Mouse (Mus musculus) layer of hippocampus, postnatal 25 days (tissue): Measurements from ENCODE around the gene Mpp6. TPM values are rescaled to one million over a fixed set of nuclear protein-coding genes. Genes with fewer than 3 reads are reported as not detected.

ENCODE experiments used
- DNase-seq, 2 experiments: peaks; one replicate each; pipeline ENCODE4 v3.0.0; 2022; ENCODE audit warnings: mixed read lengths in 2 of 2, low spot score in 1 of 2; ENCODE audit errors: extremely low spot score in 1 of 2
- total RNA-seq, 2 experiments: library from RNA; stranded (reverse); gene quantifications; 2 replicates each; pipeline ENCODE4 v1.2.3; 2021

Gene Mpp6
- total RNA-seq, result 100 to 1,000 TPM; 110 to 112 TPM

GRCm38 (mm10) chr6:50109757-50110378 is at the start of gene Mpp6:
Gene Mpp6 (plus strand): TSS chr6:50110241.
- peak; percentile 63 to 74 for DNase-seq

GRCm38 (mm10) chr6:50066172-50066571 is 43.9 kb upstream of the Mpp6 start:
- no peak for DNase-seq

- DNase-seq, result no peak
Observed at GRCm38 (mm10) chr6:50068490-50068889, 41.6 kb upstream of the Mpp6 start.

- DNase-seq, result no peak
Observed at GRCm38 (mm10) chr6:50075248-50075647, 34.8 kb upstream of the Mpp6 start.

DNA sequence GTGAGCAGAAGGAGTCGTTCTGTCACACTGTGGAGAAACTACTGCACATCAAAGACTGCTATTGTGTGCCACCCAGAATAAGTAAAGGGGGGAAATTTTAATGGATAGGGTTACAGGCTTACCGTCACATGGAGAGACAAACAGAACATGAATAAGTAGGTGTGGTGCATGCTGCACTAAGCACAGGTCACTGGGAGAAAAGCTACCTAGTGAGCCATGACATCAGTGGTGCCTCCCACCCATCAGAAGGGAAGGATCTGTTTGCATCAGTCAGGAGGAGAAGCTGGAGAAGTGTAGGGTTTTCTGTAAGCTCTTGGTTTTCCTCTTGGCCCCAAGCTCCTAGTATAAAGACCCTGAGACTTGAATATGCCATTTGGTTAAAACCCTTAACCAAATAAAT is 33.6 kb upstream of the Mpp6 start:
- DNase-seq, result no peak

GRCm38 (mm10) chr6:50080431-50080830 is 29.6 kb upstream of the Mpp6 start:
- no peak for DNase-seq

DNA sequence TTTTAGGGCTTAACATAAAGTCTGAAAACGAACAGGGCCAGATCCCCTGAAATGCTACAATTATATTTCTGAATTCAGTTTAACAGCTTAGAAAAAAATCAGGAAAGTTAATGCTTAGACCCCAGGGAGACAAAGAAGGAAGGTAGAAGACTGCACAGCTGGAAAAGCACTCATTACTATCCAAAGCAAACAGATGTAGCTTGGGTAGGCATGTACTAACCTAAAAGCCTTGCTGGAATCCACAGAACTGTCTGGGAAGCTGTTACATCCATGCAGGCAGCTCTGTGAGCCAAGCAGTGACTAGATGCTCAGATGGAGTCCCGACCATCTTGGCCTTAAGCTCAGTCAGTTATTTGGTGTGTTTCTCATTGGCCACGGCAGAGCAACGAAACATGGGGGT is 24.8 kb upstream of the Mpp6 start:
- DNase-seq, result no peak

- no peak for DNase-seq
Observed at GRCm38 (mm10) chr6:50089333-50089732, 20.7 kb upstream of the Mpp6 start.

- DNase-seq, result no peak
Observed at GRCm38 (mm10) chr6:50090221-50090620, 19.8 kb upstream of the Mpp6 start.

DNA sequence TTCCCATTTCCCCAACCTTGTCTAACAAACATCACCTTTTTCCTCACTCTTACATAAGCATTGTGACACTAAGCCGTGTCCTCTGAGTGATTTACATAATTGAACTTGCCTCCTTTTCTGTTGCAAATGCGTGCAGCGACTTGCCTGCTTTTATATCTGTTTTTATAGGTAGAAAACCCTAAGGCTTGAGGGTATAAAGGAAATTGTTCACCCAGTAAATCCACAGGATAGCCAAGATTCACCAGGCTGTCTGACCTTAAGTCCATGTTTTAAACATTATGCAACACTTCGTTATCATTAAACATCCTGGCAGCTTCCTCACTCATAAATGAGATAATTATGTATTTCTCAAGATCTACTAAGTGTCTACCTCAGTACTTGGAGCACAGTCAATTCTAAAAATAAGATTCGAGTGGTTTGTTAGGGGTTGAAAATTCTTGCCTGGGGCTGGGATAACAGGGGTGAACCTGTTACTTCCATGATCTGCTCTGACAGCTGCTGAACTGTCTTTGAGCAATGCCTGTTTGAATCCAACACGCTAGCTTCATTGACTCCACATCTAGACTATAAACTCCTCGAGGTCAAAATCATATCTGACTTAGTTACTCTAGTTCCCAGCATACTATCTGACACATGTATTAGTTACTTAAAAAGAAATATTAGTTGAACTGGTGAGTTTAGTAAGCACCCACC is 18.4 kb upstream of the Mpp6 start:
- no peak for DNase-seq

GRCm38 (mm10) chr6:50109201-50109756 is 762 bp upstream of the Mpp6 start:
- DNase-seq, result no peak

DNA sequence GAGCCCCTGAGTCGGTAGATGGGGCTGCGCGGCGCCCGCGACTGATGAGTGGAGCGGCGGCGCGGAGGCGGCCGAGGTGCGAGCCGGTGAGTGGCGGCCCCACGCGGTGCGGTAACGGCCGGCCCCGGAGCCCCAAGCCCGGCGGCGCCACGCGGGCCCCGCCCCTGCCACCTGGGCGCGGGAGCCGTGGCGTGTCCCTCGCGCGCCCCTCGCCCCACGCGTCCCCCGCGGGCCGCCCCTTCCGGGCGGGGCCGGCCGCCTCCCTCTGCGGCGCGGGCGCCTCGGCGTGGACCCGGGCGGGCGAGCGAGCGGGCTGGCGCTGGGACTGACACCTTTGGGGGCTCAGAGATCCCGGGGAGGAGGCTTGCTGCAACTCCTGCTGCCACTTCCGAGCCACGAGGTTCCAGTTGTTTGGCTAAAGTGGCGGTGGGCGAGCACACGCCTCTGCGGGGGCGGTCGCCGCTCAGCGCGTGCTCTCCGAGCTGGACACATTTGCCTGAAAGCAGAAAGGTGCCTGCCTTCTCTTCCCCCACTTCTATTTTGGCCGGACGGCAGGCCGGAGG is 419 bp downstream of the Mpp6 start:
- peak in 1 of 2 experiments; percentile 25 for DNase-seq

DNA sequence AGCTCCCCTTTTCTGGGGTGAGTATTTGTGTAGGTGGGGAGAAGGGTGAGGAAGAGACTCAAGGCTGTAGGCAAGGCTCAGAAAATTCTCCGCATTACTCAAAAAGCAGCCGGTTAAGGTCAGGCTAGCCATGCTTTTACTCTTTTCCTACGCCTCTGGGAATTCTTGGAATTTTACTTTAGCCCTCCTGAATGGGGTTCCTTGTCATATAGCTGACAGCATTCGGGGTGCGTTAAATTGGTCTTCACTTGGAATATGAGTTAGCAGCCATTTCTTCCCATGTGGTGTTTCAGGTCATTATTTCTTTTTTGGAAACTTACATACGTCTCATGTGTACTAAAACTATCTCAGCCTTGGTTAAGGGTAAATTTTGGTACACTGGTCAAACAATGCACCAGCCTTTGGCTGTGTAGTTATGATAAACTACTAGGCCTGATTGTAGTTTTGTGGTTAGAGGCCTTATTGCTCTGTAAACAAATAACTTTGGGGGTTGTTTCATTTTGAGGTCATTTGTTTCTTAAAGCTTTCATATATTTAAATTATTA is 1.1 kb downstream of the Mpp6 start:
- no peak for DNase-seq

GRCm38 (mm10) chr6:50112775-50113174 is 2.7 kb downstream of the Mpp6 start:
- DNase-seq, result peak; percentile 83 to 98

- no peak for DNase-seq
Observed at GRCm38 (mm10) chr6:50114280-50114679, 4.2 kb downstream of the Mpp6 start.

DNA sequence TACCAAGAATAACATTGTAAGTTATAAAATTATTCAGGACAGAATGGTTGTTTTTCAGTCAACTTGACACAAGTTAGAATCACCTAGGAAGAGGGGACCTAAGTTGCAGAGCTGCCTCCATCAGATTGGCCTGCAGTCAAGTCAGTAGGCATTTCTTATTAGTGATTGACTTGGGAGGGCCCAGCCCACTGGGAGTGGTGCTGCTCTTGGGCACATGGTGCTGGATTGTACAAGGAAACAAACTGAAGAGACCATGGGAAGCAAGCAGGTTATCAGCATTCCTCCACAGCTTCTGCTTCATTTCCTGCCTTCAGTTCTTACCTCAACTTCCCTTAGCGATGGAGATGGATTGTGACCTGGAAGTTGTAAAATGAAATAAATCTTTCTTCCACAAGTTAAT is 10.9 kb downstream of the Mpp6 start:
- no peak for DNase-seq

DNA sequence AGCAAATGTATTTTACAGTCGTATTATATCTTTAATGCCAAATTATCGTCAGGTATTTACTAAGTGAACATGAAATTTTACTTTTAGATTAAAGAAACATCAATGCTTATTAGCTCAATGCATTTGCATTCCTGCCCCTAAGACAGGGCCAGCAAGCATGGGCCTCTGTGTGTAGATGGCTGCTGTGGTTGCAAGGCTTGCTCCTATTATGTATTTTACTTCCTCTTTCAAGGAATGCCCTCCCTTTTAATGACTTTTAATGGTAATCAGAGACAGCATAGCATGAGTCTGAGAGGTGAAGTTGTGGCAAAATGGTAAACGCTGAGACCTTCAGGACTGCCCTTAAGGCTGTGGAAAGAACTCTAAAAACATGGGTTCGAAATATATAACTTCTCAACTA is 12.8 kb downstream of the Mpp6 start:
- DNase-seq, result no peak

DNA sequence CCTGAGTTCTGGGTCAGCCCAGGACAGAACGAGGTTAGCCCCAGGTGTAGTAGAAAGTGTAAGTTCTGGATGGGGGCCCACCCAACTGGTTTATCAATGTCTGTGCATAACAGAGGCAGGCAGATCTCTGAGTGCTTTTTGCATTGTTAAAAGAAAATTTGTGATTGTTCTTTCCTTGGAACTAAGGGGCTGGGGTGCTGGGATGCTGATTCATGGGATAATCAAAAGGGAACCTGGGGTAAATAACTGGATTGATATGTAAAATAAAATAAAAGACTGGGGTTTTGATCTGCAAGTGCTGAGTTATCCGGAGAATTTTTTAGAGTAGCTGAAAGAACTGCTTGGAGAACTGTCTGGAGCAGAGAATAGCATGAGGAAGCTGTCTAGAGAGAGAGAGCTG is 14.2 kb downstream of the Mpp6 start:
- DNase-seq, result no peak

GRCm38 (mm10) chr6:50126331-50126730 is 16.3 kb downstream of the Mpp6 start:
- DNase-seq, result no peak

GRCm38 (mm10) chr6:50127536-50127935 is 17.5 kb downstream of the Mpp6 start:
- no peak for DNase-seq

DNA sequence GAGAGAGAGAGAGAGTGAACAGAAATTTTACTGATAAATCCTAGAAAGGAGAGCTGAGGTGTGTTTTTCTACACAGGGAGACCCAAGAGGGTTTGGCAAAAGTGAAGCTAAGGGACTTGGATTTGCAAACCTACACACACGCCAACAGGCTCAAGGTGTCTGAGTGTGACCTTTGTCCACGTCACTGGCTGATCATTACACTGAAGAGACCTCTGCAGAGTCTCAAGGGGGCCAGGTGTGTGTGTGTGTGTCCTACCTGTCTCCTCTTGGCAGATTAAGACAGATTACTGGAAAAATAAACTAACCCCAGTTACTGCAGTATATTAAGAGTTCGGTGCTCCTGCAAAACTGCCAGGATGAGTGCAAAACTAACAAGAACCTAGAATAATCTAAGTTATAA is 27.6 kb downstream of the Mpp6 start:
- DNase-seq, result no peak
